11 mouse cellular contexts compared by ENCODE assay signal in genomic region chr13:97412151-97412550, GRCm38 (mm10).
"Had no signal": no experiment of that assay in that cellular context is flagged by ENCODE, and none has a peak within 500 bp of the region (broad histone marks: within the 10 kb centered on the region; RNA-seq: fewer than 3 reads in every experiment).

No protein-coding gene starts in this region.

- H3K9me3 ChIP-seq: kidney, embryonic 15.5 days; limb, embryonic 12.5 days; liver, embryonic 13.5 days; lung, embryonic 15.5 days; midbrain, embryonic 13.5 days; neural tube, embryonic 12.5 days had no signal

- H3K4me2 ChIP-seq: kidney, embryonic 15.5 days; limb, embryonic 12.5 days; liver, embryonic 13.5 days; lung, embryonic 15.5 days; midbrain, embryonic 13.5 days; neural tube, embryonic 12.5 days had no signal

- DNase-seq: kidney, postnatal 25 days; liver; liver, embryonic 13.5 days; liver, postnatal 0 days; thymus, postnatal 4 days had no signal

- H3K9ac ChIP-seq: kidney, embryonic 15.5 days; limb, embryonic 12.5 days; liver, embryonic 13.5 days; liver, postnatal 0 days; lung, embryonic 15.5 days; midbrain, embryonic 13.5 days; neural tube, embryonic 12.5 days had no signal

- H3K27me3 ChIP-seq: kidney, embryonic 15.5 days; limb, embryonic 12.5 days; liver, embryonic 13.5 days; lung, embryonic 15.5 days; midbrain, embryonic 13.5 days; neural tube, embryonic 12.5 days had no signal

- H3K36me3 ChIP-seq: kidney, embryonic 15.5 days; limb, embryonic 12.5 days; liver, embryonic 13.5 days; lung, embryonic 15.5 days; midbrain, embryonic 13.5 days; neural tube, embryonic 12.5 days had no signal

- ATAC-seq: liver, postnatal 0 days; midbrain, embryonic 13.5 days had no signal

- H3K27ac ChIP-seq: kidney, embryonic 15.5 days; left cerebral cortex, adult 2 months; limb, embryonic 12.5 days; liver, embryonic 13.5 days; lung, embryonic 15.5 days; midbrain, embryonic 13.5 days; neural tube, embryonic 12.5 days had no signal

- H3K4me3 ChIP-seq: kidney, embryonic 15.5 days; left cerebral cortex, adult 2 months; limb, embryonic 12.5 days; liver, embryonic 13.5 days; lung, embryonic 15.5 days; midbrain, embryonic 13.5 days; neural tube, embryonic 12.5 days had no signal

- H3K4me1 ChIP-seq: kidney, embryonic 15.5 days; liver, embryonic 13.5 days had no signal
